Mouse (Mus musculus): ENCODE data around the gene Psmd7.

- no peak for TF ChIP-seq GATA1 (IDR thresholded peaks at IDR 0.05; ENCODE audit: borderline replicate concordance, low read length)
- TF ChIP-seq FLI1 (IDR thresholded peaks at IDR 0.05; ENCODE audit: low read length), result no peak
These were observed 10.1 kb downstream of the Psmd7 start for GRCm38 (mm10) chr8:107578132-107578531.

All from megakaryocyte, embryonic 14.5 days (primary cell).